Mouse (Mus musculus) intestine, embryonic 15.5 days (tissue): ENCODE results near the gene Atp5d. TPM values are rescaled to one million over a fixed set of nuclear protein-coding genes. Genes with fewer than 3 reads are reported as not detected.

Experiments
- ATAC-seq: fragments of 200-750 bp; cut with Nextera tagmentation; 2 replicates; pipeline ENCODE4 v1.8.0; 2017; ENCODE audit warnings: moderate TSS enrichment, moderate library complexity
- H3K27ac ChIP-seq: fragments of 300-500 bp; sonication (generic); 2 replicates; pipeline ENCODE4 v1.5.1; 2015; ENCODE audit warnings: mild to moderate bottlenecking, inconsistent platforms
- H3K27me3 ChIP-seq: fragments of 300-500 bp; sonication (generic); replicated peaks from 2 replicates; pipeline ENCODE4 v1.6.1; 2015; ENCODE audit warnings: inconsistent platforms
- H3K36me3 ChIP-seq: fragments of 300-500 bp; sonication (generic); 2 replicates; pipeline ENCODE4 v1.6.1; 2015; ENCODE audit warnings: inconsistent platforms
- H3K4me1 ChIP-seq: fragments of 300-500 bp; sonication (generic); replicated peaks from 2 replicates; pipeline ENCODE4 v1.6.1; 2015; ENCODE audit warnings: inconsistent platforms
- H3K4me2 ChIP-seq: fragments of 300-500 bp; sonication (generic); replicated peaks from 2 replicates; pipeline ENCODE4 v1.6.1; 2015; ENCODE audit warnings: mild to moderate bottlenecking, inconsistent platforms
- H3K4me3 ChIP-seq: fragments of 300-500 bp; sonication (generic); replicated peaks from 2 replicates; pipeline ENCODE4 v1.5.1; 2015; ENCODE audit warnings: inconsistent platforms
- H3K9ac ChIP-seq: fragments of 300-500 bp; sonication (generic); 2 replicates; pipeline ENCODE4 v1.6.1; 2015; ENCODE audit warnings: inconsistent platforms
- H3K9me3 ChIP-seq: fragments of 300-500 bp; sonication (generic); 2 replicates; pipeline ENCODE4 v1.6.1; 2016; ENCODE audit warnings: inconsistent platforms
- WGBS: fragments of 180-500 bp; shearing (Covaris S2); methylation state at CpG from one replicate; pipeline ENCODE4 v1.1.7; 2015; 5-methylcytosine and 5-hydroxymethylcytosine counted together
- polyA plus RNA-seq: library from polyadenylated mRNA; unstranded; fragments of >200 nt; fragmentation: Nextera tagmentation; extraction: Ambion mirVana; gene quantifications from 2 replicates; pipeline ENCODE4 v1.2.1, GENCODE M21; 2015

Atp5d gene
- polyA plus RNA-seq, 1 experiment from 2014 or later: 701 TPM

- H3K9me3 ChIP-seq: no peaks in the 10 kb centered on the region
- no peaks in the 10 kb centered on the region for H3K27me3 ChIP-seq
- 0% methylated on average over 15 of the region's 15 CpGs for WGBS
- ATAC-seq: no peak
- peaks cover 59% of the 10 kb centered on the region for H3K4me1 ChIP-seq
- peaks cover 44% of the 10 kb centered on the region for H3K36me3 ChIP-seq
- peak overlapping the region; percentile 97 for H3K27ac ChIP-seq
- H3K9ac ChIP-seq: peak overlapping the region; percentile 95
- peak overlapping the region; percentile 92 for H3K4me2 ChIP-seq
- H3K4me3 ChIP-seq: peak overlapping the region; percentile 90
Observed at GRCm38 (mm10) chr10:80152071-80152872, 13.8 kb downstream of the Atp5d start.

- Histone ChIP-seq H3K4me2 (peak overlapping the region; percentile 92), H3K36me3 (peaks cover 46% of the 10 kb centered on the region), H3K4me3 (peak overlapping the region; percentile 90), H3K27me3 (no peaks in the 10 kb centered on the region), H3K9me3 (no peaks in the 10 kb centered on the region), H3K4me1 (peaks cover 58% of the 10 kb centered on the region), H3K27ac (peak overlapping the region; percentile 97), H3K9ac (peak overlapping the region; percentile 95)
- 12% methylated on average over 3 of the region's 3 CpGs for WGBS
- ATAC-seq: no peak
Observed at GRCm38 (mm10) chr10:80152873-80153260, 14.4 kb downstream of the Atp5d start.

- Histone ChIP-seq H3K27me3 (no peaks in the 10 kb centered on the region), H3K4me3 (peak overlapping the region; percentile 90), H3K9ac (peak overlapping the region; percentile 95), H3K4me1 (peaks cover 65% of the 10 kb centered on the region), H3K36me3 (peaks cover 46% of the 10 kb centered on the region), H3K9me3 (no peaks in the 10 kb centered on the region), H3K27ac (peak overlapping the region; percentile 97), H3K4me2 (peak overlapping the region; percentile 92)
- no peak for ATAC-seq
- WGBS: 80% methylated on average over 19 of the region's 19 CpGs
Observed at GRCm38 (mm10) chr10:80153713-80154112, 15.3 kb downstream of the Atp5d start.

GRCm38 (mm10) chr10:80154384-80154783, 16.0 kb downstream of the Atp5d start:
- Histone ChIP-seq H3K9ac (0 out of 2 replicates have a peak overlapping the region, but pooled peaks have one; percentile 95), H3K4me1 (peaks cover 72% of the 10 kb centered on the region), H3K4me2 (peak overlapping the region; percentile 92; the same call in 1 of the 2 replicates), H3K9me3 (no peaks in the 10 kb centered on the region), H3K36me3 (peaks cover 46% of the 10 kb centered on the region), H3K27me3 (no peaks in the 10 kb centered on the region), H3K4me3 (0 out of 2 replicates have a peak overlapping the region, but pooled peaks have one; percentile 90), H3K27ac (0 out of 2 replicates have a peak overlapping the region, but pooled peaks have one; percentile 6)
- no peak for ATAC-seq
- WGBS: 86% methylated on average over 7 of the region's 7 CpGs

GRCm38 (mm10) chr10:80155277-80155676, 16.8 kb downstream of the Atp5d start:
- peak overlapping the region; percentile 6; the same call in 1 of the 2 replicates for H3K9ac ChIP-seq
- no peaks in the 10 kb centered on the region for H3K27me3 ChIP-seq
- no peak overlapping the region; the same call in 1 of the 2 replicates for H3K4me2 ChIP-seq
- H3K27ac ChIP-seq: peak overlapping the region; percentile 72
- H3K4me3 ChIP-seq: no peak overlapping the region
- ATAC-seq: no peak
- peaks cover 46% of the 10 kb centered on the region for H3K36me3 ChIP-seq
- H3K4me1 ChIP-seq: peaks cover 76% of the 10 kb centered on the region
- H3K9me3 ChIP-seq: no peaks in the 10 kb centered on the region
- WGBS: 58% methylated on average over 1 of the region's 1 CpGs

GRCm38 (mm10) chr10:80156002-80156751, 17.7 kb downstream of the Atp5d start:
- Histone ChIP-seq H3K27me3 (no peaks in the 10 kb centered on the region), H3K9me3 (no peaks in the 10 kb centered on the region), H3K4me1 (peaks cover 85% of the 10 kb centered on the region), H3K36me3 (peaks cover 46% of the 10 kb centered on the region), H3K27ac (peak overlapping the region; percentile 72), H3K4me2 (no peak overlapping the region; the same call in 1 of the 2 replicates), H3K9ac (peak overlapping the region; percentile 13; the same call in 1 of the 2 replicates), H3K4me3 (no peak overlapping the region)
- WGBS: 78% methylated on average over 29 of the region's 29 CpGs
- no peak for ATAC-seq

- H3K4me1 ChIP-seq: peaks cover 90% of the 10 kb centered on the region
- ATAC-seq: no peak
- no peak overlapping the region; the same call in 1 of the 2 replicates for H3K4me2 ChIP-seq
- H3K27me3 ChIP-seq: no peaks in the 10 kb centered on the region
- no peaks in the 10 kb centered on the region for H3K9me3 ChIP-seq
- no peak overlapping the region for H3K4me3 ChIP-seq
- H3K36me3 ChIP-seq: peaks cover 46% of the 10 kb centered on the region
- H3K9ac ChIP-seq: no peak overlapping the region
- 58% methylated on average over 7 of the region's 7 CpGs for WGBS
- peak overlapping the region; percentile 72 for H3K27ac ChIP-seq
Observed at GRCm38 (mm10) chr10:80156752-80157053, 18.3 kb downstream of the Atp5d start.

- ATAC-seq: no peak
- Histone ChIP-seq H3K36me3 (peaks cover 46% of the 10 kb centered on the region), H3K9ac (no peak overlapping the region), H3K9me3 (no peaks in the 10 kb centered on the region), H3K4me1 (peaks cover 93% of the 10 kb centered on the region), H3K27me3 (no peaks in the 10 kb centered on the region), H3K4me3 (no peak overlapping the region), H3K27ac (peak overlapping the region; percentile 72), H3K4me2 (no peak overlapping the region)
- WGBS: 62% methylated on average over 15 of the region's 15 CpGs
Observed at GRCm38 (mm10) chr10:80157141-80157929, 18.9 kb downstream of the Atp5d start.

GRCm38 (mm10) chr10:80158307-80158986, 20.0 kb downstream of the Atp5d start:
- H3K4me3 ChIP-seq: no peak overlapping the region
- WGBS: 10% methylated on average over 18 of the region's 18 CpGs
- no peaks in the 10 kb centered on the region for H3K27me3 ChIP-seq
- peaks cover 41% of the 10 kb centered on the region for H3K36me3 ChIP-seq
- H3K4me1 ChIP-seq: peaks cover 92% of the 10 kb centered on the region
- ATAC-seq: 0 out of 2 replicates have a peak, but pooled peaks have one; percentile 4
- H3K9me3 ChIP-seq: no peaks in the 10 kb centered on the region
- H3K27ac ChIP-seq: peak overlapping the region; percentile 97
- H3K9ac ChIP-seq: peak overlapping the region; percentile 29
- H3K4me2 ChIP-seq: peak overlapping the region; percentile 83

- Histone ChIP-seq H3K4me1 (peaks cover 91% of the 10 kb centered on the region), H3K4me3 (peak overlapping the region; percentile 46)
- peak; percentile 2 for ATAC-seq
Observed at GRCm38 (mm10) chr10:80159021-80159560, 20.7 kb downstream of the Atp5d start.

More at GRCm38 (mm10) chr10:80159021-80159560, 20.7 kb downstream of the Atp5d start:
- Histone ChIP-seq H3K27ac (peak overlapping the region; percentile 97), H3K36me3 (peaks cover 34% of the 10 kb centered on the region), H3K9ac (peak overlapping the region; percentile 26; the same call in 1 of the 2 replicates), H3K27me3 (no peaks in the 10 kb centered on the region), H3K9me3 (no peaks in the 10 kb centered on the region), H3K4me2 (peak overlapping the region; percentile 83)
- 9% methylated on average over 12 of the region's 12 CpGs for WGBS
